Mouse (Mus musculus) liver, adult 10 weeks (tissue): ENCODE measurements around the gene Bmp2. TPM values are rescaled to one million over a fixed set of nuclear protein-coding genes. Genes with fewer than 3 reads are reported as not detected.

ENCODE experiments used
- polyA plus RNA-seq: library from polyadenylated mRNA; stranded (reverse); fragments of 350-450 nt; fragmentation: Illumina TruSeq; extraction: RNeasy Lipid Tissue Mini Kit (QIAGEN cat#74804); gene quantifications from one replicate; pipeline ENCODE4 v1.2.3, GENCODE M21; 2014; ENCODE audit warnings: low read depth, low replicate concordance

Gene Bmp2
- 11.5 TPM for polyA plus RNA-seq

GRCm38 (mm10) chr2:133552031-133552841, at the start of gene Bmp2:
TSS of gene Bmp2 (plus strand) at chr2:133552159.

